Mouse (Mus musculus): ENCODE results near the gene Ccdc40.

Ccdc40 gene

GRCm38 (mm10) chr11:119208870-119209370 is 19.5 kb upstream of the Ccdc40 start:
- WGBS = 91% methylated on average over 20 of the region's 20 CpGs

DNA sequence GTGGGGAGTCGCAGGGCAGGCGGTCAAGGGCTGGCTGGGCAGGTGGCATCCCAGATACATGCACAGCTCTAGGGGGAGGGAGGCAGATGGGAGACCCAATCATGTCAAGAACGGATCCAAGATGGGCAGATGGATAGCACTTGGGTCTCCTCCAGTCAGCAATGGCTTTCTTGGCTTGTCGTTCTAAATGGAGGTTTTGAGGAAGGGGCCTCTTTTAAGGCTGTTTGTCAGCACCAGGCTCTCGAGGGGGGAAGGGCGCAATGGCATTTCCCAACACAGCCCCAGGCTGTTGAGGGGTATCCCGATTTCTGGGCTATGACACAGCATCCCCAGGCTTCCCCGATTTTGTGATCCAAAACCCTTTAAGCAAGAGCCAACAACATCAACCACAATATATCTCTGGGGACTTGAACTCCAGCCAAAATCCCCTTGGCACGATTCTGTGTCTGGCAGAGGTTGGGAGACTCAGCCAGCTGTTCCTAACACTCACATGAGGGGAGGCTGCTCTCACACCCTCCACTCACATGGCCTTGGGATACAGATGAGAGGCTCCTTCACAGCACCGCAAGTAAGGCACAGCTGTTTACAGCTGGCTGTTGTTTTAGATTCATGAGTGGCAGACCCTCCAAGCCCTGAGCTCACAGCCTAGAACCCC is 18.9 kb upstream of the Ccdc40 start:
- WGBS = 48% methylated on average over 10 of the region's 10 CpGs

DNA sequence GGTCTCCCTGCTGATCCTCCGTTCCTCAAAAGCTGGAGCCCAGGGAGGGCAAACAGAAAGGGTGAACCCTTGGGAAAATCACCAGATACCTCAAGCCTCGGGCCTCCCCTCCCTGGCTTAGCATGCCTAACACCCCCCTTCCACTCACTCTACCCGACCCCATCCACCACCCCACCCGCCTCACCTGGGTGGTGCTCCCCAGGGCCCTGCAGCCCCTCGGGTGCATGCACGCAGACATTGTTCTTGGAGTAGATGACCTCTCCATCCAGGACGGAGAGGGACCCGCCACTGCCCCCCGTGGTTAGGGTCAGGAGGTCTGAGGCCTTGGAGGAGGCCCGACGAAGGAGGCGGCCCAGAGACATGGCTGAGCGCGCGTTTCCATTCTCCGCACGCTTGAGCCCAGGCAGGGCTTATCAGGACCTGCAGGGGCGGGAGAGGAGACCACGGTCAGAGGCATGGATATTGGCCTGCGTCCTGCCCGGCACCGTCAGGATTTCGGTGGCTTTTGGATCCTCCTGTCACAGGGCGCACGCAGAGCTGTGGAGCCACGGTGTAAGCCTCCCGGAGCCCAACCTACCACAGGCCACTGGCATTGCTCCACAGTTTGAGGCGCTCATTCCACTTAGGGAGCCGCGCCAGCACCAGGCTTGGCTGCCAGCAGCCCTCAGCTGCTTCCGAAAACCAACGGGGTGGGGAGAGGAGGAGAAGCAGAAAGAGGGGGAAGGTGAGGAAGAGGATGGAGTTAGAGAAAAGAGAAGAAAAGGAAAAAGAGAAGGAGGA is 17.9 kb upstream of the Ccdc40 start:
- WGBS = 52% methylated on average over 32 of the region's 32 CpGs

DNA sequence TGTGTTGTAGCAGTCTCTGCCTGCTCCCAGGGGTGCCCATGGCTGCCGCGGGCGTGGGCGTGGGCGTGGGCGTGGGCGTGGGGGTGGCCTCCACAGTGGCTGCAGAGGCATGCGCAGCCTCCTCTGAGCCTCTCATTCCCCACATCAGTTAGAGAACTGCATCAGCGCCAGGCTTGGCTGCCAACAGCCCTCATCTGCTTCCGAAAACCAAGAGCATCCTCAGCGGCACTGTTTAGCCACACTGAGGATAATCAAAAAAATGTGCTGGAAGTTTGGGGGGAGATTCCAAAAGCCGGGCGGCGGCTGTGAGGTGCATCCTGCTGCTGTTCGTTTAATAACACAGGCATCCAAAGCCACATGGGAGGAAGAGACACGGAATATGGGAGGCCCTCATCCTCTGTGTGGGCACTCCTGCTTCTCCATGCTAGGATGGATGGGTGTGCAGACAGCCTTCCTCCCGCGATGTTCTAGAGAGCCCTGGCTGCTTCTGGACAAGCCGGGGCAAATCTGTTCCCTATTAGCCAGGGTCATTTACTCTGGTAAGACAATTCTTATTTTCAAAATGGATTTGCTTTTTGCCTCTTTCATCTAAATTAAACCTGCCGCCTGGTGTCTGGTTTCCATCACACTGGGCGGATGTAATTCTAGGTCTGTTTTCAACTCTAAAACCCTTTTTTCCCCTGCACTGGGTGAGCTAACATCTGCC is 16.6 kb upstream of the Ccdc40 start:
- 59% methylated on average over 21 of the region's 21 CpGs for WGBS

GRCm38 (mm10) chr11:119213166-119213885 is 15.0 kb upstream of the Ccdc40 start:
- WGBS = 72% methylated on average over 19 of the region's 19 CpGs

- 47% methylated on average over 18 of the region's 18 CpGs for WGBS
These were observed 13.1 kb upstream of the Ccdc40 start for GRCm38 (mm10) chr11:119215038-119215904.

DNA sequence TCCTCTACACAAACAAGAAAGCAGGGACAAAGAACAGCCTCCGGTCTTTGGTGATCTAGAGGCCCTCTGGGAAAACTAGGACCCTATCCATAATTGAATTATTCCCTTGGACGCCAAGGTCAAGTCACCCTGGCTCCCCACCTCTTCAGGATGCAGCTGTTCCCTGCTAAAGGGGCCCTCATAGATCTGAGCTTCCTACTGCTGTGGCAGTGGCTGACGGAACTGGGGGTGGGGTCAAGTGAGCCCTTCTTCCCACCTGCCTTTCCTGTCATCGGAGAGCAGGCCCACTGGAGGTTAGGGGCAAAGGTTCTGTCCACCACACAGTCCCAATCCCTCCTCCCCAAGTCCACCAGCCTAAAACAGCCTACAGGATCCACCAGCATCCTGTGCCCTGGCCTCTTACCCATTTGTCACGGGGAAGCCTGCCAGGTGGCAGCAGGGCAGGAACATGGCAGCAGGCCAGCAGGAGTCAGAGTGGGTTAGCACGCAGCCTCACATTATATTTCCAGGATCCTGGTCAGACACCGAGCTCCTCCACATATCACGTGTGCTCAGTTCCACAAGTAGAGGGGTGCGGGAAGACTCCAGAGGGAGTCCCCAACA is 12.4 kb upstream of the Ccdc40 start:
- WGBS = 64% methylated on average over 9 of the region's 9 CpGs

DNA sequence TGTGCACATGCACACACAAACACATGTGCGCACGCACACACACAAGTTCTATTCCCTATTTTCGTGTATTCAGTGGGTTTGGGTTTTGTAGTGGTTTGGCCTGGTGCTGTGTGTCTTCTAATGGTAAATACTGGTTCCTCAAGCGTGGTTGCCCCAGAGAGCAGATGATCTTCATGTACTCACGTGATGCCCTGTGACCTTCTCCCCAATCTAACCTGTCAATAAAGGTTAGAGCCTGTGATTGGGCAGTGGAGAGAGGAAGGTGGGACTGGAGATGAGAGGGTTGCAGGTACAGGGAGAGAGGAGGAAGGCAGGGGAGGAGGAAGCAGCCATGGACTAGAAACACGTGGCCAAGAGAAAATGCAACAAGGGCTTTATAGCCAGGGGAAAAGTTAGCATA is 10.5 kb upstream of the Ccdc40 start:
- 94% methylated on average over 6 of the region's 6 CpGs for WGBS

DNA sequence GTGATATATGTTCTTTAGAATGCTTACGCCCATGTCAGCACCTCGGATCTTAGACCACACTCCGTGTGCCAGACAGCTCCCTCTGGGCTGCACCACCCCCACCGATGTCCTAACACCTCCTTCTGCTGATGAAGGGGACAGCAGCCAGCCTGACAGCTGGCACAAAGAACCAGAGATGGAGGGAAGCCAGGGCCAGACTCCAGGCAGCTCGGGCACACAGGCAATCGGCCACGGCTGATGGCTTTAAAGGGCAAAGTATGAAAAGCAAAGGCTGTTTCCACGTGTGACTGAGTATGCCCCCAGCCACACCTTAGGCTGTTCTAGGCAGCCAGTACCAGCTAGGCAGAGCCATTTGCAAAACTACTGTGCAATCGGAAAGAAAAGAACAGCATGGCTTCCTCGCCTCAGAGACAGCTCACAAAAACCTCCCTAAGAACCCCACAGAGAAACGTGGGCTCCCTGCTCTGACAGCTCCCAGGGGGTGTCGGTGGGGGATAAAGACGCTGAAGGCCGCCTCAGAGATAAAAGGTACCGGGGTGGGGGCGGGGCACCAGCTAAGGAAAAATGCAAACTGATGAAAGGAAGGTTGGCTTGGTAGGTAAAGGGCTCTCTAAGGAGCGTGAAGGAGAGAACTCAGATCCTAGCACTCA is 8.4 kb upstream of the Ccdc40 start:
- 22% methylated on average over 17 of the region's 17 CpGs for WGBS

- 75% methylated on average over 10 of the region's 11 CpGs for WGBS
These were observed 6.4 kb upstream of the Ccdc40 start for GRCm38 (mm10) chr11:119221812-119222510.

DNA sequence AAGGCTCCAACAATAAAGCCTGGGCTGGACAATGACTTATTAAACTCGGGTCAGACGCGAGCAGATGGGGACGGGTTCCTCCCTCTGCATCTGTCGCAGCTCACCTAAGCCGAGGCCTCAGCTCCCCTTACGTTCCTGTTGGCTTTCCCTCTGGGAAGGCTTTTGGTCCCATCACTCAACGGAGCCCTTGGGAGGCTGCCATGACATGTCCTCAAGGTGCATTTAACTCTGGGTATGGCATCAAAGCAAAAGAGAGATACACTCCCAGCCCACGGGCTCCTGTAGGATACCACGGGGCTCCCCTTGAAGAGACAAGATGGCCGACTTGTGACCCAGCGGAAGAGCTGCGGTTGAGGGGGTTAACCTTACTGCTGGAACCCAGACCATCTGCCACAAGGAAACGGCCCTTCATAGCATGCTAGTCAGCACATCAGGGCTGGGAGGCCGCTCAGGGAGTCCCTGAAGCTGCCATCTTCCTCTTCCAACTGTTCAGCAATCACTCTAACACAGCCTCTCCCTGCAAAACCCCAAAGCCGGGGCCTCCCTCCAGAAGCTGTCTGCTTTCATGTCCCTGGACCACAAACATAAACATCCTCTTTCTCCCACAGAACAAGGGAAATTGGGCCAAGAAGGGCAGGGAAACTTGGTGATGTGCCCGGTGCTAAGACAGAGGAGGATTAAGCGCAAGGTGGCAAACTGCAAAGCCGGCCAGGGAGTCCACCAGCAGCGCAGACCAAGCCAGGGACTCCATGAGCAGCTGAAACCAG is 5.1 kb upstream of the Ccdc40 start:
- 75% methylated on average over 20 of the region's 20 CpGs for WGBS

DNA sequence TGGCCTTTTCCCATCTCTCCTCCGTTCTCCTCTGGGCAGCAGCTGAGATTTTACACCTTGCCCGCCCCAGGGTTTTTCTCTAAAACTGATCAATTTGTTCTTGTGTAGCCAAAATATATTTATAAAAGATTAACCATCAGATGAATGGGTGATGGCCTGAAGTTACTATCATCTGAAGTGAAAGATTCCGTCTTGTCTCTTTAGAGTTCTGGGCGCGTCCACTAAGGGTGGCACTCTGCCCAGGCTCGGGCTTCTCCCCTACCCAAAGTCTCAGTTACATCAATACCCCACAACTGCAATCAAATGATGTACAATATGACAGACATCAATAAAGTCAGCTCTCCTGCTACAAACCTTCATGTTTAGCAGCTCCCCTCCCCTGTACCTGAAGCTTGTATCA is 3.4 kb upstream of the Ccdc40 start:
- WGBS = 91% methylated on average over 6 of the region's 6 CpGs

- 75% methylated on average over 9 of the region's 9 CpGs for WGBS
These were observed 2.7 kb upstream of the Ccdc40 start for GRCm38 (mm10) chr11:119225634-119226033.

DNA sequence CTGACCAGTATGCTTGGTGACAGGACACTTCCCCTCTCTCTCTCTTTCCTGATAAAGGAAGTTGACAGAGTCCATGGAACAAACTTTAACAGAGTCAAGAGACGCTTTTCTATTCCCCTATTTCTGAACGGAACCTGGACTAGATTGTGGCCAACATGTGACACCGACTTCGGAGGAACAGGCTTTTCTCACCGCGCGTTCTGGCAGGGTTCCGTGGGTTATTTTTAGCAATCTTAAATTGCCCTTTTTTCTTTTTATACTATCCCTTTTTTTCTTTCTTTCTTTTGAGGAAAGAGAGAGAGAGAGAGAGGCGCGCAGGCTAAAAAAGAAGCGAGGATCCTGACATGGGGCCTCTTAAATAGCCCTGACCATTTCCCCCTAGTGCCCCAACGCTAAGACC is 781 bp upstream of the Ccdc40 start:
- WGBS = 3% methylated on average over 12 of the region's 12 CpGs

GRCm38 (mm10) chr11:119228846-119229626 is 664 bp downstream of the Ccdc40 start:
- 2% methylated on average over 34 of the region's 34 CpGs for WGBS

- 96% methylated on average over 10 of the region's 10 CpGs for WGBS
These were observed 6.4 kb downstream of the Ccdc40 start for GRCm38 (mm10) chr11:119234770-119235169.

DNA sequence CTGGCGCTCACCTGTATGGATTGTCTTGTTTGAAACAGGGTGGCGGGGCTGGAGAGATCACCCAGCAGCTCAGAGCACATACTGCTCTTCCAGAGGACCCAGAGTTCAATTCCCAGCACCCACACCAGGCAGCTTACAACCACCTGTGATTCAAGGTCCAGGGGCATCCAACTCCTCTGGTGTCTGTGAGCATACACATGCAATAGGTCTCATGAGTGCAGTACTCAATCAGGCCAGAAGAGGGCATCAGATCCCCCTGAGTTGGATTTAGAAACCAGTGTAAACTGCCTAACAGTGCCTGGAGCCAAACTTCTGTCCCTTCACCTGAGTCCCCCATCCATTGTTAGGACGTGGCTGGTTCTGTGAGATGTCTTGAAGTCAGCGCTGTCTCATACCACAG is 7.2 kb downstream of the Ccdc40 start:
- 93% methylated on average over 4 of the region's 4 CpGs for WGBS

DNA sequence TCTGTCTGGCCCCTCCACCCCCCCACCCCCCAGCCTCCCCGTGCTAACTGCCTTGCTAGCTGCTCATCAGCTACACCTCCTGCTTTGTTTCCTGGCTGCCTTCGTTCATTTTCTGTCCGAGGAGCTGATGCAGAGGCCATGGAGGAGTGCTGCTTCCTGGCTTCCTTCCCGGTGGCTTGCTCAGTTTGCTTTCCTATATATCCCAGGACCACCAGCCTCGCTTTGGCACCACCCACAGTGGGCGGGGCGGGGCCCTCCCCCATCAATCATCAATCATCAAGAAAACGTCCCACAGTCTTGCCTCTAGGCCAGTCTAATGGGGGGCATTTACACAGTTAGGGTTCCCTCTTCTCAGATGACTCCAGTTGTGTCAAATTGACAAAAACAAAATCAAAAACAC is 8.0 kb downstream of the Ccdc40 start:
- WGBS = 46% methylated on average over 8 of the region's 8 CpGs

All from cerebral cortex, adult 2 months (tissue).